Mouse (Mus musculus) kidney, postnatal 0 days (tissue): ENCODE measurements around the gene Gmeb1. TPM values are rescaled to one million over a fixed set of nuclear protein-coding genes. Genes with fewer than 3 reads are reported as not detected.

ENCODE experiments used
- ATAC-seq: fragments of 200-750 bp; cut with Nextera tagmentation; replicated peaks from 2 replicates; pipeline ENCODE4 v1.8.0; 2017; ENCODE audit warnings: low read depth, moderate number of reproducible peaks, moderate TSS enrichment, moderate library complexity; ENCODE audit not compliant: low FRiP score
- DNase-seq: peaks from one replicate; pipeline ENCODE4 v3.0.0-alpha.2; 2016; ENCODE audit warnings: low spot score
- H3K27ac ChIP-seq: fragments of 300-500 bp; sonication (generic); 2 replicates; pipeline ENCODE4 v1.5.1; 2014; ENCODE audit warnings: mild to moderate bottlenecking
- H3K27me3 ChIP-seq: fragments of 300-500 bp; sonication (generic); 2 replicates; pipeline ENCODE4 v1.6.1; 2014; ENCODE audit warnings: low read length, mixed read lengths; ENCODE audit not compliant: insufficient read depth
- H3K36me3 ChIP-seq: fragments of 300-500 bp; sonication (generic); 2 replicates; pipeline ENCODE4 v1.6.1; 2014; ENCODE audit warnings: low read length, mixed read lengths; ENCODE audit not compliant: insufficient read depth
- H3K4me1 ChIP-seq: fragments of 300-500 bp; sonication (generic); replicated peaks from 2 replicates; pipeline ENCODE4 v1.6.1; 2014; ENCODE audit warnings: antibody characterized with exemption, low read length, mixed read lengths; ENCODE audit not compliant: insufficient read depth
- H3K4me2 ChIP-seq: fragments of 300-500 bp; sonication (generic); 2 replicates; pipeline ENCODE4 v1.6.1; 2014; ENCODE audit warnings: mild to moderate bottlenecking, low read length, moderate library complexity, mixed read lengths
- H3K4me3 ChIP-seq: fragments of 300-500 bp; sonication (generic); replicated peaks from 2 replicates; pipeline ENCODE4 v1.5.1; 2014; ENCODE audit warnings: low read depth, low read length
- H3K9ac ChIP-seq: fragments of 300-500 bp; sonication (generic); 2 replicates; pipeline ENCODE4 v1.6.1; 2014; ENCODE audit warnings: low read depth, low read length
- H3K9me3 ChIP-seq: fragments of 300-500 bp; sonication (generic); replicated peaks from 2 replicates; pipeline ENCODE4 v1.6.1; 2016; ENCODE audit warnings: low read length, inconsistent platforms, mixed read lengths
- CTCF ChIP-seq: IDR thresholded peaks from 2 replicates; pipeline ENCODE4 v1.5.1; 2016; ENCODE audit warnings: antibody characterized with exemption, low read depth, mild to moderate bottlenecking, moderate library complexity
- WGBS: fragments of 180-500 bp; shearing (Covaris S2); extraction: QIAGEN DNeasy Blood & Tissue Kit; methylation state at CpG from one replicate; pipeline ENCODE4 v1.1.7; 2014; 5-methylcytosine and 5-hydroxymethylcytosine counted together
- polyA plus RNA-seq: library from polyadenylated mRNA; unstranded; fragments of >200 nt; fragmentation: Nextera tagmentation; extraction: Ambion mirVana; gene quantifications from 2 replicates; pipeline ENCODE4 v1.2.1, GENCODE M21; 2015

Gene Gmeb1
- polyA plus RNA-seq, 1 experiment from 2014 or later: 21.9 TPM

DNA sequence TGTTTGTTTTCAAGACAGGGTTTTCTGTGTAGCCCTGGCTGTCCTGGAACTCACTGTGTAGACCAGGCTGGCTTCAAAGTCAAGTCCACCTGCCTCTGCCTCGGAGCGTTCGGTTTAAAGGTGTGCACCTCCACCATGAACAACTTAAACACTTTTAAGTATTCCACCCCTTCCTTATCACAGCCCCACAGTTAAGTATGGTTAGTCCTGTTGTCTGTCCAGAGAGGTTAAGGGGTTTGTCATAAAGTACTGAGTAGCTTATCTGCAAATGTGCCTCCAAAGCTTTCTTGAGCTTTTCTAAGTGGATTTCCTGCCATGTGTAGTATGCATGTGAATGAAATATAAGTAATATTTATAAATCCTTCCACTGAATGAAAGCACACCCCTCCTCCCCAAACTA is 14.5 kb upstream of the Gmeb1 start:
- H3K4me3 ChIP-seq: no peak overlapping the region
- H3K27me3 ChIP-seq: no peaks in the 10 kb centered on the region
- DNase-seq: no peak
- TF ChIP-seq CTCF: no peak
- no peaks in the 10 kb centered on the region for H3K36me3 ChIP-seq
- no peak overlapping the region for H3K27ac ChIP-seq
- ATAC-seq: no peak
- peaks cover 8% of the 10 kb centered on the region; the same call in 1 of the 2 replicates for H3K4me1 ChIP-seq
- H3K9me3 ChIP-seq: no peaks in the 10 kb centered on the region
- H3K4me2 ChIP-seq: no peak overlapping the region
- no peak overlapping the region for H3K9ac ChIP-seq
- 90% methylated on average over 3 of the region's 3 CpGs for WGBS

DNA sequence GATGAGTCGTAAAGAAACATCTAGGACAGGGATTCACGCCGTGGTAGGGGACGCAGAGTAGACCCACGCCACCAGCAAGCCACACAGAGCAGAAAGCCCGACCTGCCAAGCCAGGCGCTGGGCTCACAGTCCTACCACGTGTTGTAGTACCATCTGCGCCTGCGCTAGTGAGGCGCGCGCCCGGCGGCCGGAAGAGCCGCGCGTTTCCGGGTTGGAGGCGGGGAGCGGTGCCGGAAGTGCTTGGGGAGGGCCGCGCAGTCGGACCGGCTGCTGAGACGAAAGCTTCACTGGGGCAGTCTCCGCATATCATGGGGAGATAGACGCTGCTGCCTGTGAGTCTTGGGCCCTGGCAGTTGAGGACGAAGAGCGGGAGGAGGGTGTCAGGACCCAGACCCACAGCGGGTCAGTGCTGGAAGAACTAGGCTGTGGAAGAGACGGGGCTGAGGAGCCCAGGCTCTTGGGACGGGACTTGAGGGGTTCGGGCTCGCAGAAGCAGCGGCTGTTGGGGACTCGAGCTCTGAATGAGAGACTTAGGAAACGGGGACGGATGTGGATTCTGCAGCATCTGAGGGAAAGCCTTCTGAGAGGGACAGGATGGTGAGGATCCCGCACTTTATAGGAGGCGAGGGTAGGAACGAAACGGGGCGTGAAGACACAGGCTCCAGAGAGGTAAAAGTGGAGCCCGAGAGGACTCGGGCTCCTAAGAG is 12.9 kb upstream of the Gmeb1 start, which contains the start of gene Taf12:
Taf12 (plus strand) TSS at position 220 of the 707 bp plus-strand sequence.
- H3K27me3 ChIP-seq: no peaks in the 10 kb centered on the region
- H3K9ac ChIP-seq: peak within 1 kb of the TSS; percentile 88
- WGBS: under 1% methylated on average over 47 of the region's 48 CpGs
- no peak; the same call in 1 of the 2 replicates for TF ChIP-seq CTCF
- H3K9me3 ChIP-seq: no peaks in the 10 kb centered on the region
- peaks cover 8% of the 10 kb centered on the region; the same call in 1 of the 2 replicates for H3K4me1 ChIP-seq
- no peaks in the 10 kb centered on the region for H3K36me3 ChIP-seq
- DNase-seq (peak; percentile 98), ATAC-seq (peak; percentile 89)
- peak within 1 kb of the TSS; percentile 78 for H3K4me3 ChIP-seq
- peak within 1 kb of the TSS; percentile 95 for H3K27ac ChIP-seq
- peak within 1 kb of the TSS; percentile 93 for H3K4me2 ChIP-seq

DNA sequence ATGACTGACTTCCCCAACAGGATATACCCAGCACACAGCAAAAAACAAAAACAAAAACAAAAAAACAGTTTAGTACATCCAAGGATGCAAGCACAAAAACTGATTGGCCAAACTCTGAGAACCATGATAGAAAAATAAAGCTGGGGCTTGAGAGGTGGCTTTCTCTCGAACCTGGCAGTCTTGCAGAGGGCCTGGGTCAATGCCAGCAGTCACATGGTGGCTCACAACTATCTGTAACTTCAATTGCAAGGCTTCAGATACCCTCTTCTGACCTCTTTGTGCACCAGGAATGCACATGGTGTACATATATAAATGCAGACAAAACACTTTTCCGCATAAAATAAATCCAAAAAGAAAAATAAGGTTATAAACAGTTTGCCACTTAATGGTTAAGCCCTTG is 11.8 kb upstream of the Gmeb1 start:
- no peak overlapping the region for H3K4me3 ChIP-seq
- 52% methylated on average over 2 of the region's 2 CpGs for WGBS
- peak overlapping the region; percentile 95; the same call in 1 of the 2 replicates for H3K27ac ChIP-seq
- DNase-seq (no peak), ATAC-seq (no peak)
- H3K9me3 ChIP-seq: no peaks in the 10 kb centered on the region
- peak overlapping the region; percentile 88 for H3K9ac ChIP-seq
- TF ChIP-seq CTCF: no peak
- no peaks in the 10 kb centered on the region for H3K27me3 ChIP-seq
- peak overlapping the region; percentile 93 for H3K4me2 ChIP-seq
- peaks cover 8% of the 10 kb centered on the region; the same call in 1 of the 2 replicates for H3K4me1 ChIP-seq
- H3K36me3 ChIP-seq: no peaks in the 10 kb centered on the region

DNA sequence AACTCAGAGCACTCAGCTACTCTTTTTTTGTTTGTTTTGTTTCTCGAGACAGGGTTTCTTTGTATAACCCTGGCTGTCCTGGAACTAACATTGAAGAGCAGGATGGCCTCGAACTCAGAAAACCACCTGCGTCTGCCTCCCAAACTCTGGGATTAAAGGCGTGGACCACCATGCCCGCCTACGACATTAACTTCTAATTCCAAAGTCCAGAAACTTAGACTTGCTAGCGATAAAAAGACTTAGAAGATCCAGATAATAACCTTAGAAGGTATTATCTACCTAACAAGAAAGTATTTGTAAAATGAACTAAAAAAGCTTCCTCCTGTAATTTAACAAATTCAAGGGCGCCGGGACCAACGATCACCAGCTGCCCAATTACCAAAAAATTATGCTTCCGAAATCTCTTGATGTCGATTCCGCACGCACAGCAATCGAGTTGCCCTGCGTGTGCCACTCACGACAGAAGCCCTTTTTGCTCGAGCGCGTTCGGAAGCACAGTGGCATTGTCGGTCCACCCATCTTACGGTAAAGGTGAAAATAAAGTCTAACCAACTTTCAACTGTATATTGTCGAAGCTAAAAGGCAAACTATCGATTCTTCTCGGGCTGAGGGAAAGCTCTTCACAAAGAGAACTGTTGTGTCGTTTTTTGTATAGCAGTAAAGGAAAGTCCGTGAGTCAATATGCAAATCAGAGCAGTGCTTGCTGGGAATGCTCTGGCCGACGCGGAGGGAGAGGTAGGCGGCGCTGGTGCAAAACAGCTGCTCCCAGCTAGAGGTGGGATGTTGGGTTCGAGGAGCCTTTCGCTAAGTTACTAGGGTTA is 8.5 kb upstream of the Gmeb1 start:
- Histone ChIP-seq H3K27ac (peak overlapping the region; percentile 90), H3K9me3 (no peaks in the 10 kb centered on the region), H3K4me2 (peak overlapping the region; percentile 58), H3K9ac (peak overlapping the region; percentile 60), H3K4me1 (peaks cover 8% of the 10 kb centered on the region; the same call in 1 of the 2 replicates), H3K36me3 (no peaks in the 10 kb centered on the region), H3K4me3 (peak overlapping the region; percentile 20), H3K27me3 (no peaks in the 10 kb centered on the region)
- TF ChIP-seq CTCF: peak; percentile 72
- under 1% methylated on average over 35 of the region's 35 CpGs for WGBS
- peak; percentile 97 for DNase-seq
- ATAC-seq: peak; percentile 69

DNA sequence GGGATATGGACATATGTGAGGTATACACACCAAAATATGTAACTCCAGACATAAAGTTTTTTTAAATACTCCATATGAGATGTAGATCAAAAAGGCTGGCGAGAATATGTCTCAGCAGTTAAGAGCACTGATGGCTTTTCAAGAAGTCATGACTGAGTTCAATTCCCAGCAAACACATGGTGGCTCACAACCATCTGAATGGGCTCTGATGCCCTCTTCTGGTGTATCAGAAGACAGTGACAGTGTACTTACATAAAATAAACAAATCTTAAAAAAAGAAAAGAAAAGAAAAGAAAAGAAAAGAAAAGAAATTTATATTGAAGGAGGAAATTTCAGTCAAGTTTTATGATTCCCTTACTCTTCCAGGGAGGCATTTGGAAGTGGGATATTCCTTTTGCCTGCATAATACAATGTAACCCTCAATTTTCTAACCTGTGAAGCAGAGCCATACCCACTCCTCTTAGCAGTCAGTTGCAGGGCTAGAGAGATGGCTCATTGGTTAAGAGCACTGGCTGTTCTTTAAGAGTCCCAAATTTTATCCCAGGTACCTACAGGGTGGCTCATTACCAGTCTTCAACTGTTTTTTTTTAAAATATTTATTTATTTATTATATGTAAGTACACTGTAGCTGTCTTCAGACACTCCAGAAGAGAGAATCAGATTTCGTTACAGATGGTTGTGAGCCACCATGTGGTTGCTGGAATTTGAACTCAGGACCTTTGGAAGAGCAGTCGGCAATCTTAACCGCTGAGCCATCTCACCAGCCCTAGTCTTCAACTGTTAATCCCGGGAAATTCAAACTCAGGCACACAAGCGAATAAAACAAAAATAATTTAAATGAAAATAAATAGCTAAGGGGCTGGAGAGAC is 7.7 kb upstream of the Gmeb1 start:
- H3K27me3 ChIP-seq: no peaks in the 10 kb centered on the region
- H3K36me3 ChIP-seq: no peaks in the 10 kb centered on the region
- ATAC-seq: no peak

More for the DNA sequence above, 7.7 kb upstream of the Gmeb1 start:
- peak; percentile 68 for TF ChIP-seq CTCF
- DNase-seq: peak; percentile 60
- H3K9me3 ChIP-seq: no peaks in the 10 kb centered on the region
- H3K4me2 ChIP-seq: no peak overlapping the region; the same call in 1 of the 2 replicates
- peak overlapping the region; percentile 90; the same call in 1 of the 2 replicates for H3K27ac ChIP-seq
- peaks cover 8% of the 10 kb centered on the region; the same call in 1 of the 2 replicates for H3K4me1 ChIP-seq
- H3K9ac ChIP-seq: no peak overlapping the region
- H3K4me3 ChIP-seq: no peak overlapping the region
- 7% methylated on average over 6 of the region's 6 CpGs for WGBS
